Mouse (Mus musculus) MEL (cell line): Measurements from ENCODE around the gene Gm26897. TPM values are rescaled to one million over a fixed set of nuclear protein-coding genes. Genes with fewer than 3 reads are reported as not detected.

ENCODE experiments used
- DNase-seq: peaks from one replicate; pipeline ENCODE4 v3.0.0; 2011; ENCODE audit warnings: low read depth, low spot score
- H3K27ac ChIP-seq: 2 replicates; pipeline ENCODE4 v1.5.1; 2012; ENCODE audit warnings: low read depth, mild to moderate bottlenecking, control low read depth, low read length, moderate library complexity; ENCODE audit not compliant: control insufficient read depth
- H3K27me3 ChIP-seq, 2 experiments: fragments of 150-350 bp in 1 of 2; sonication (generic) in 1 of 2; 2 replicates each; pipeline ENCODE4 v1.6.1; 2012; ENCODE audit warnings: low read length in 2 of 2, mild to moderate bottlenecking in 2 of 2, improper control_type of control experiment in 1 of 2, moderate library complexity in 1 of 2; ENCODE audit not compliant: insufficient read depth in 2 of 2, control insufficient read depth in 1 of 2
- H3K36me3 ChIP-seq, 2 experiments: 2 replicates each; pipeline ENCODE4 v1.6.1; 2012 to 2014; ENCODE audit warnings: low read length in 2 of 2, improper control_type of control experiment in 1 of 2, inconsistent platforms in 1 of 2, mild to moderate bottlenecking in 1 of 2; ENCODE audit not compliant: insufficient read depth in 2 of 2, control insufficient read depth in 1 of 2
- H3K4me1 ChIP-seq, 2 experiments: fragments of 150-350 bp in 1 of 2; sonication (generic) in 1 of 2; 2 replicates each; pipeline ENCODE4 v1.6.1; 2012; ENCODE audit warnings: low read length in 2 of 2, improper control_type of control experiment in 1 of 2, mild to moderate bottlenecking in 1 of 2; ENCODE audit not compliant: insufficient read depth in 2 of 2, control insufficient read depth in 1 of 2
- H3K4me3 ChIP-seq, 2 experiments: fragments of 150-350 bp in 1 of 2; sonication (generic) in 1 of 2; 2 replicates each; pipeline ENCODE4 v1.5.1; 2012; ENCODE audit warnings: low read depth in 2 of 2, low read length in 2 of 2, mild to moderate bottlenecking in 2 of 2, moderate library complexity in 2 of 2, control low read depth in 1 of 2, improper control_type of control experiment in 1 of 2; ENCODE audit not compliant: control insufficient read depth in 1 of 2, insufficient read depth in 1 of 2
- H3K79me2 ChIP-seq: 2 replicates; pipeline ENCODE4 v1.6.1; 2012; ENCODE audit warnings: mild to moderate bottlenecking, low read length, moderate library complexity; ENCODE audit not compliant: control insufficient read depth, poor library complexity, insufficient read depth
- H3K9ac ChIP-seq: 2 replicates; pipeline ENCODE4 v1.6.1; 2012; ENCODE audit warnings: low read depth, mild to moderate bottlenecking, control low read depth, low read length, moderate library complexity; ENCODE audit not compliant: control insufficient read depth, poor library complexity, severe bottlenecking
- H3K9me3 ChIP-seq: fragments of 150-350 bp; sonication (generic); replicated peaks from 2 replicates; pipeline ENCODE4 v1.6.1; 2012; ENCODE audit warnings: mild to moderate bottlenecking, low read length, improper control_type of control experiment, moderate library complexity; ENCODE audit not compliant: insufficient read depth
- CTCF ChIP-seq, 3 experiments: IDR thresholded peaks in 2 of 3; conservative IDR thresholded peaks in 1 of 3; 2 replicates each; pipeline ENCODE4 v1.5.1; 2011 to 2012; ENCODE audit warnings: low read length in 3 of 3, low read depth in 2 of 3, mild to moderate bottlenecking in 2 of 3, improper control_type of control experiment in 1 of 3, inconsistent platforms in 1 of 3, mixed read lengths in 1 of 3, moderate library complexity in 1 of 3; ENCODE audit not compliant: control insufficient read depth in 1 of 3, insufficient read depth in 1 of 3, poor library complexity in 1 of 3, severe bottlenecking in 1 of 3
- E2F4 ChIP-seq: IDR thresholded peaks from 2 replicates; pipeline ENCODE4 v1.6.1; 2011; ENCODE audit warnings: low read depth, low read length, improper control_type of control experiment, borderline replicate concordance
- ELF1 ChIP-seq: IDR thresholded peaks from 2 replicates; pipeline ENCODE4 v1.6.1; 2014; ENCODE audit warnings: low read depth, mild to moderate bottlenecking, inconsistent platforms, low read length, improper control_type of control experiment, moderate library complexity
- ETS1 ChIP-seq: IDR thresholded peaks from 2 replicates; pipeline ENCODE4 v1.6.1; 2012; ENCODE audit warnings: low read depth, mild to moderate bottlenecking, inconsistent platforms, low read length, improper control_type of control experiment, moderate library complexity
- GATA1 ChIP-seq: IDR thresholded peaks from 2 replicates; pipeline ENCODE4 v1.6.1; 2011; ENCODE audit warnings: low read depth, low read length, improper control_type of control experiment
- JUND ChIP-seq: IDR thresholded peaks from 2 replicates; pipeline ENCODE4 v1.6.1; 2011; ENCODE audit warnings: low read depth, mild to moderate bottlenecking, improper control_type of control experiment, low read length
- KAT2A ChIP-seq: conservative IDR thresholded peaks from 2 replicates; pipeline ENCODE4 v1.6.1; 2012; ENCODE audit warnings: low read depth, low read length, improper control_type of control experiment, inconsistent platforms
- MAFK ChIP-seq: IDR thresholded peaks from 2 replicates; pipeline ENCODE4 v1.6.1; 2011; ENCODE audit warnings: low read depth, mild to moderate bottlenecking, low read length, improper control_type of control experiment, borderline replicate concordance
- MYB ChIP-seq: IDR thresholded peaks from 2 replicates; pipeline ENCODE4 v1.6.1; 2011; ENCODE audit warnings: mild to moderate bottlenecking, low read depth, low read length, improper control_type of control experiment
- NRF1 ChIP-seq: IDR thresholded peaks from 2 replicates; pipeline ENCODE4 v1.6.1; 2014; ENCODE audit warnings: low read depth, mild to moderate bottlenecking, inconsistent platforms, low read length, improper control_type of control experiment, moderate library complexity; ENCODE audit not compliant: poor library complexity, insufficient read depth, severe bottlenecking
- POLR2AphosphoS2 ChIP-seq: IDR thresholded peaks from 2 replicates; pipeline ENCODE4 v1.6.1; 2011; ENCODE audit warnings: low read length, improper control_type of control experiment
- RAD21 ChIP-seq: IDR thresholded peaks from 2 replicates; pipeline ENCODE4 v1.6.1; 2011; ENCODE audit warnings: mild to moderate bottlenecking, low read depth, low read length, improper control_type of control experiment
- TCF12 ChIP-seq: IDR thresholded peaks from 2 replicates; pipeline ENCODE4 v1.6.1; 2014; ENCODE audit warnings: low read depth, mild to moderate bottlenecking, inconsistent platforms, low read length, improper control_type of control experiment, moderate library complexity
- UBTF ChIP-seq: IDR thresholded peaks from 2 replicates; pipeline ENCODE4 v1.6.1; 2012; ENCODE audit warnings: low read depth, mild to moderate bottlenecking, inconsistent platforms, low read length, improper control_type of control experiment, moderate library complexity, borderline replicate concordance; ENCODE audit not compliant: insufficient read depth
- USF1 ChIP-seq: IDR thresholded peaks from 2 replicates; pipeline ENCODE4 v1.6.1; 2014; ENCODE audit warnings: low read depth, mild to moderate bottlenecking, inconsistent platforms, low read length, improper control_type of control experiment, moderate library complexity
- USF2 ChIP-seq, 2 experiments: IDR thresholded peaks; 2 replicates each; pipeline ENCODE4 v1.6.1; 2011 to 2012; ENCODE audit warnings: improper control_type of control experiment in 2 of 2, low read length in 2 of 2, borderline replicate concordance in 1 of 2, inconsistent platforms in 1 of 2, low read depth in 1 of 2, mild to moderate bottlenecking in 1 of 2; ENCODE audit not compliant: insufficient read depth in 1 of 2
- ZNF384 ChIP-seq: IDR thresholded peaks from 2 replicates; pipeline ENCODE4 v1.6.1; 2012; ENCODE audit warnings: low read depth, mild to moderate bottlenecking, inconsistent platforms, low read length, improper control_type of control experiment
- polyA plus RNA-seq, 2 experiments: library from polyadenylated mRNA; stranded (reverse) in 1 of 2; unstranded in 1 of 2; fragments of >175 nt in 1 of 2; fragments of >200 nt in 1 of 2; gene quantifications; 2 replicates each; pipeline versions ENCODE4 v1.2.1 to v1.2.4; 2012; ENCODE audit warnings: low replicate concordance in 2 of 2, low read depth in 1 of 2; ENCODE audit not compliant: insufficient read length in 2 of 2, insufficient read depth in 1 of 2, missing spikeins in 1 of 2
- total RNA-seq: library from RNA; depleted of rRNA; stranded (reverse); fragments of 300-350 nt; gene quantifications from 2 replicates; pipeline ENCODE4 v1.2.3, GENCODE M21; 2012

The Gm26897 gene
- total and polyA plus RNA-seq, 3 experiments = not detected

- Histone ChIP-seq H3K36me3 (no peaks in the 10 kb centered on the region), H3K9ac (no peak overlapping the region), H3K27ac (no peak overlapping the region), H3K27me3 (no peaks in the 10 kb centered on the region), H3K4me3 (no peak overlapping the region), H3K9me3 (no peaks in the 10 kb centered on the region), H3K4me1 (no peaks in the 10 kb centered on the region), H3K79me2 (no peaks in the 10 kb centered on the region)
- TF ChIP-seq GATA1 (no peak), JUND (no peak), ETS1 (no peak), ELF1 (no peak), E2F4 (no peak), MYB (no peak)
- no peak for DNase-seq
These were observed 33.0 kb downstream of the Gm26897 start for GRCm38 (mm10) chr5:111766696-111767095.

GRCm38 (mm10) chr5:111770266-111770665 is 36.5 kb downstream of the Gm26897 start:
- DNase-seq = no peak
- no peaks in the 10 kb centered on the region for H3K79me2 ChIP-seq
- H3K9me3 ChIP-seq = no peaks in the 10 kb centered on the region

GRCm38 (mm10) chr5:111772127-111772526 is 38.4 kb downstream of the Gm26897 start:
- no peaks in the 10 kb centered on the region for H3K79me2 ChIP-seq
- no peaks in the 10 kb centered on the region for H3K9me3 ChIP-seq
- DNase-seq = no peak
- no peak overlapping the region for H3K27ac ChIP-seq
- H3K36me3 ChIP-seq = no peaks in the 10 kb centered on the region
- H3K9ac ChIP-seq = no peak overlapping the region
- no peaks in the 10 kb centered on the region for H3K4me1 ChIP-seq
- TF ChIP-seq TCF12 = no peak
- TF ChIP-seq USF2 (IDR thresholded peaks at IDR 0.05; ENCODE audit: borderline replicate concordance in 1 of 2, insufficient read depth in 1 of 2, low read depth in 1 of 2, low read length in 2 of 2) = no peak
- TF ChIP-seq KAT2A = no peak
- no peak for TF ChIP-seq RAD21
- no peak for TF ChIP-seq NRF1
- TF ChIP-seq ZNF384 = no peak
- no peak for TF ChIP-seq CTCF (IDR thresholded peaks at IDR 0.05 in 2 of 3, conservative IDR thresholded peaks at IDR 0.05 in 1 of 3; ENCODE audit: control insufficient read depth in 1 of 3, insufficient read depth in 1 of 3, low read depth in 2 of 3, low read length in 3 of 3, poor library complexity in 1 of 3, severe bottlenecking in 1 of 3)
- TF ChIP-seq POLR2AphosphoS2 = no peak
- no peak for TF ChIP-seq ETS1
- no peak for TF ChIP-seq MAFK
- TF ChIP-seq, all 39 proteins: peak for 0
- H3K4me3 ChIP-seq = no peak overlapping the region
- H3K27me3 ChIP-seq = no peaks in the 10 kb centered on the region

More at GRCm38 (mm10) chr5:111770266-111770665, 36.5 kb downstream of the Gm26897 start:
- Histone ChIP-seq H3K27me3 (no peaks in the 10 kb centered on the region), H3K27ac (no peak overlapping the region), H3K9ac (no peak overlapping the region), H3K4me1 (no peaks in the 10 kb centered on the region), H3K36me3 (no peaks in the 10 kb centered on the region), H3K4me3 (no peak overlapping the region)
- TF ChIP-seq UBTF (no peak), ETS1 (no peak), MAFK (no peak), USF1 (no peak)
